In genomic region chr9:66240493-66240892, GRCm38 (mm10) we compare ENCODE assay signal across 8 mouse cellular contexts.
DNase-seq lines count a peak whose midpoint lies in the region; ATAC-seq lines count a peak whose summit lies in the region.

No protein-coding gene starts in this region.

- no peaks in the 10 kb centered on the region for H3K27me3 ChIP-seq in heart, embryonic 15.5 days

- 0 out of 2 replicates have a peak overlapping the region, but pooled peaks have one; percentile 10 for H3K27ac ChIP-seq in heart, embryonic 15.5 days

- no peaks in the 10 kb centered on the region for H3K36me3 ChIP-seq in heart, embryonic 15.5 days

- H3K9ac ChIP-seq in heart, embryonic 15.5 days, result no peak overlapping the region

- no peak overlapping the region for H3K4me3 ChIP-seq in heart, embryonic 15.5 days

- no peak for DNase-seq in heart, postnatal 14 days
- DNase-seq in Muller cell, postnatal 12 days (ENCODE audit: inconsistent ontology term), result peak; percentile 97
- peak; percentile 37 to 81 for DNase-seq in lung, postnatal 4 days
- DNase-seq in frontal cortex, postnatal 36 days (ENCODE audit: low spot score in 2 of 2), result no peak
- DNase-seq in right cerebral cortex, adult 18-20 months, result no peak

- intact Hi-C loops in heart, postnatal 14 days (cut with DNase I), result loop anchor here (5.0 kb wide), 1 partner anchor 83 kb away; the partner anchor contains the start of gene Dapk2

- H3K4me1 ChIP-seq in heart, embryonic 15.5 days (replicated peaks), result peaks cover 38% of the 10 kb centered on the region

- H3K4me2 ChIP-seq in heart, embryonic 15.5 days, result no peak overlapping the region

- 37% methylated on average over 4 of the region's 4 CpGs for WGBS in heart, embryonic 15.5 days

- no peak for ATAC-seq in heart, embryonic 15.5 days (replicated peaks; ENCODE audit: insufficient number of reproducible peaks, insufficient read depth, low FRiP score, low read depth)
- ATAC-seq in erythroblast, adult 5-6 weeks (replicated peaks; ENCODE audit: low FRiP score, poor library complexity, severe bottlenecking), result 0 out of 2 replicates have a peak, but pooled peaks have one; percentile 5
- ATAC-seq in megakaryocyte-erythroid progenitor cell, adult 5-6 weeks (replicated peaks; ENCODE audit: low FRiP score, low TSS enrichment, poor library complexity, severe bottlenecking), result no peak

- no peaks in the 10 kb centered on the region for H3K9me3 ChIP-seq in heart, embryonic 15.5 days (replicated peaks)

Comparison
In these comparisons a context has a peak if more than half of its experiments do, and no peak if none do; other contexts are left out.
1. DNase-seq: peak in Muller cell, postnatal 12 days (single experiment) and lung, postnatal 4 days (2 of 2); none in heart, postnatal 14 days (0 of 2), frontal cortex, postnatal 36 days (0 of 2) and right cerebral cortex, adult 18-20 months (single experiment).